Mouse (Mus musculus) kidney, adult 2 months (tissue): ENCODE results near the gene Psmb8. TPM values are rescaled to one million over a fixed set of nuclear protein-coding genes. Genes with fewer than 3 reads are reported as not detected.
A peak's percentile ranks its signal among the peaks of the same experiment; 100 is the strongest.

ENCODE experiments used
- DNase-seq: peaks from one replicate; pipeline ENCODE4 v3.0.0; 2021
- H3K27ac ChIP-seq: fragments of 200-500 bp; 2 replicates; pipeline ENCODE4 v1.5.1; 2012; ENCODE audit warnings: low read depth, low read length, control low read depth, inconsistent platforms; ENCODE audit not compliant: insufficient read depth
- H3K27me3 ChIP-seq: fragments of 200-500 bp; replicated peaks from 2 replicates; pipeline ENCODE4 v1.6.1; 2012; ENCODE audit warnings: mild to moderate bottlenecking, moderate library complexity, low read length, inconsistent platforms; ENCODE audit not compliant: control insufficient read depth, insufficient read depth
- H3K36me3 ChIP-seq: fragments of 200-500 bp; 2 replicates; pipeline ENCODE4 v1.6.1; 2012; ENCODE audit warnings: mild to moderate bottlenecking, moderate library complexity, low read length, inconsistent platforms; ENCODE audit not compliant: control insufficient read depth, insufficient read depth
- H3K4me1 ChIP-seq: fragments of 200-500 bp; 2 replicates; pipeline ENCODE4 v1.6.1; 2011; ENCODE audit warnings: low read length; ENCODE audit not compliant: control insufficient read depth, insufficient read depth
- H3K4me3 ChIP-seq: fragments of 200-500 bp; 2 replicates; pipeline ENCODE4 v1.5.1; 2011; ENCODE audit warnings: mild to moderate bottlenecking, low read depth, low read length, control low read depth; ENCODE audit not compliant: insufficient read depth
- CTCF ChIP-seq: fragments of 200-500 bp; conservative IDR thresholded peaks from 2 replicates; pipeline ENCODE4 v1.5.1; 2011; ENCODE audit warnings: low read depth, mild to moderate bottlenecking, control low read depth, low read length, moderate library complexity, mixed read lengths; ENCODE audit not compliant: insufficient read depth, insufficient read length
- POLR2A ChIP-seq: fragments of 200-500 bp; IDR thresholded peaks from one replicate; pipeline ENCODE4 v1.6.1; 2011; ENCODE audit warnings: low read depth, low read length, control low read depth
- WGBS: fragments of 180-500 bp; shearing (Covaris S2); methylation state at CpG from one replicate; pipeline ENCODE4 v1.1.7; 2018; 5-methylcytosine and 5-hydroxymethylcytosine counted together
- polyA plus RNA-seq: library from polyadenylated mRNA; depleted of rRNA; stranded (reverse); fragments of >200 nt; gene quantifications from 2 replicates; pipeline ENCODE4 v1.2.3, GENCODE M21; 2012; rRNA removed

Psmb8 gene
- polyA plus RNA-seq, 1 experiment: 58.1 TPM

- Histone ChIP-seq H3K36me3 (no peaks in the 10 kb centered on the region), H3K4me1 (no peaks in the 10 kb centered on the region), H3K4me3 (no peak overlapping the region), H3K27ac (peak overlapping the region; percentile 93), H3K27me3 (no peaks in the 10 kb centered on the region)
- DNase-seq: peak; percentile 60
- WGBS: 17% methylated on average over 10 of the region's 10 CpGs
- no peak for TF ChIP-seq CTCF
These were observed 42.1 kb downstream of the Psmb8 start for GRCm38 (mm10) chr17:34239601-34240041.

DNA sequence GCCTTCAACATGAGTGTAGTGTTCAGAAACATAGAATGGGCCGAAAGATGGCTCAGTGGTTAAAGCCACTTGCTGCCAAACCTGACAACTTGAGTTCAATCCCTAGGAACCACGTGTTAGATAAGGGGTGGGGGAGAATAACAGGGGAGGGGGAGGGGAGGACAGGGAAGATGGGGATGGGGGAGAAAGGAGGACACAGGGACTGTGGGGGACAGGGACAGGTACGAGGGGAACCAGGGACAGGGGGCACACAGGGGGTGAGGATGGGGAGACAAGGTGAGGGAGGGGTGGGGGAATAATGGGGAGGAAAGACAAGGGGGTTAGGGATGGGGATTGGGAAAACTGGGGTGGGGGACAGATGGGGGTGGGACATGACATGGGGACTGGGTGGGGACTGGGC lies 42.8 kb downstream of the Psmb8 start:
- Histone ChIP-seq H3K36me3 (no peaks in the 10 kb centered on the region), H3K27me3 (no peaks in the 10 kb centered on the region), H3K27ac (peak overlapping the region; percentile 66; the same call in 1 of the 2 replicates), H3K4me3 (no peak overlapping the region), H3K4me1 (no peaks in the 10 kb centered on the region)
- no peak for DNase-seq
- 55% methylated on average over 3 of the region's 3 CpGs for WGBS
- TF ChIP-seq CTCF (no peak), POLR2A (no peak)

DNA sequence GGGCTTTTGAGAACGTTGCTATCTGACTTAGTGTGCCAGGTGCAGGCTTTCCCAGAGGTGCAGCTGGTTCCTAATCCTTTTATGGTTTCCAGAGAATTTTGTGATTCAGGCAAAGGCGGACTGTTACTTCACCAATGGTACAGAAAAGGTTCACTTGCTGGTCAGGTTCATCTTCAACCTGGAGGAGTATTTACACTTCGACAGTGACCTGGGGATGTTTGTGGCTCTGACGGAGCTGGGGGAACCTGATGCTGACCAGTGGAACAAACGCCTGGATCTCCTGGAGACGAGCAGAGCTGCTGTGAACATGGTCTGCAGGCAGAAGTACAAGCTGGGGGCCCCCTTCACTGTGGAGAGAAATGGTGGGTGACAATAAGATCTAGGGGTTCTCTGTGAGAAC lies 43.4 kb downstream of the Psmb8 start:
- no peak for DNase-seq
- Histone ChIP-seq H3K27ac (no peak overlapping the region), H3K4me3 (no peak overlapping the region), H3K27me3 (no peaks in the 10 kb centered on the region), H3K4me1 (no peaks in the 10 kb centered on the region), H3K36me3 (no peaks in the 10 kb centered on the region)
- TF ChIP-seq CTCF: no peak
- TF ChIP-seq POLR2A: no peak
- 74% methylated on average over 6 of the region's 6 CpGs for WGBS

DNA sequence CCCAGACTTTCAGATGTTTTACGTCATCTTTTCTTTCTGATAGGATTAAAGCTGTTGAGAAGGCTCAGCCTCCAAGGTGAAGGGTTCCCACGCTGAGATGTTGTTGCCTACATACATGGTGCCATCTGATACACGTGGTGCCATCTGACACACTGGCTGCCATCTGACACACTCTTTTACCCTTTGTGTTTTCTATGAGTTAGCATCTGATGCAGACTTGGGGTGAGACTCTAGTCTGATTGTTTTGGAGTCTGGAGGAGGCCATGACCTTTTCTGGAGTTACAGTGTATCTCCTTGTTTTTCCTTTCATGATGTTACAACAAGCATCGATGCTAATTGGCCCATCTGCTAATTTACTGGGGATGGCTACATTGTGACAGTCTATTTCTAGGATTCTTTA lies 47.1 kb downstream of the Psmb8 start:
- no peak overlapping the region for H3K27ac ChIP-seq
- 74% methylated on average over 4 of the region's 4 CpGs for WGBS
- DNase-seq: no peak
- peaks cover 1% of the 10 kb centered on the region; the same call in 1 of the 2 replicates for H3K27me3 ChIP-seq
- H3K4me3 ChIP-seq: no peak overlapping the region
- TF ChIP-seq CTCF (no peak), POLR2A (no peak)
- no peaks in the 10 kb centered on the region for H3K4me1 ChIP-seq
- no peaks in the 10 kb centered on the region for H3K36me3 ChIP-seq

GRCm38 (mm10) chr17:34247047-34247446 lies 49.5 kb downstream of the Psmb8 start:
- WGBS: 86% methylated on average over 3 of the region's 3 CpGs

GRCm38 (mm10) chr17:34248764-34249163 lies 51.2 kb downstream of the Psmb8 start:
- Histone ChIP-seq H3K4me3 (no peak overlapping the region), H3K4me1 (no peaks in the 10 kb centered on the region), H3K27me3 (peaks cover 1% of the 10 kb centered on the region; the same call in 1 of the 2 replicates), H3K36me3 (no peaks in the 10 kb centered on the region), H3K27ac (no peak overlapping the region)
- TF ChIP-seq POLR2A (no peak), CTCF (no peak)
- WGBS: 52% methylated on average over 2 of the region's 2 CpGs
- no peak for DNase-seq

More at GRCm38 (mm10) chr17:34247047-34247446, 49.5 kb downstream of the Psmb8 start:
- no peak for DNase-seq
- TF ChIP-seq POLR2A (no peak), CTCF (no peak)
- H3K27me3 ChIP-seq: peaks cover 1% of the 10 kb centered on the region; the same call in 1 of the 2 replicates
- no peak overlapping the region for H3K27ac ChIP-seq
- H3K4me1 ChIP-seq: no peaks in the 10 kb centered on the region
- no peaks in the 10 kb centered on the region for H3K36me3 ChIP-seq
- no peak overlapping the region for H3K4me3 ChIP-seq

DNA sequence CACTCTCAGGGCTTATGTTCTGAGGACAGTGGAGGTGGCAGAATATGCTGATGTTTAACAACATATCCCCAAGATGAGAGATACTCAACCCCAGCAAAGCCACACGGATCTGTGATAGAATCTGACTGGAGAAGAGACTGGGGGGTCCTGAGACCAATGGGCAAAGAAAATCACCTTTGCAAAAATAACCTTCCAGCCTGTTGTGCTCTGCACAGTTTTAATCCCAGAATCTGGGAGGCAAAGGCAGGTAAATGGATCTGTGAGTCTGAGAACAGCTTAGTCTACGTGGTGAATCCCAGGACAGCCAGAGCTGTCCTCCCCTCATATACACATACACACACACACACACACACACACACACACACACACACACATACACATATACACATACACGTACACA lies 51.8 kb downstream of the Psmb8 start:
- Histone ChIP-seq H3K4me1 (no peaks in the 10 kb centered on the region), H3K36me3 (no peaks in the 10 kb centered on the region), H3K4me3 (no peak overlapping the region), H3K27ac (no peak overlapping the region), H3K27me3 (peaks cover 1% of the 10 kb centered on the region; the same call in 1 of the 2 replicates)
- WGBS: 62% methylated on average over 3 of the region's 3 CpGs
- no peak for DNase-seq
- TF ChIP-seq CTCF (no peak), POLR2A (no peak)

GRCm38 (mm10) chr17:34249878-34250277 lies 52.4 kb downstream of the Psmb8 start:
- DNase-seq: peak; percentile 64
- no peak for TF ChIP-seq POLR2A
- peak; percentile 65 for TF ChIP-seq CTCF

More at GRCm38 (mm10) chr17:34249878-34250277, 52.4 kb downstream of the Psmb8 start:
- peaks cover 1% of the 10 kb centered on the region; the same call in 1 of the 2 replicates for H3K27me3 ChIP-seq
- H3K27ac ChIP-seq: no peak overlapping the region
- H3K4me1 ChIP-seq: no peaks in the 10 kb centered on the region
- no peaks in the 10 kb centered on the region for H3K36me3 ChIP-seq
- whole genome bisulfite sequencing: 19% methylated on average over 4 of the region's 4 CpGs
- H3K4me3 ChIP-seq: no peak overlapping the region

Other genes with a start within 250 kb of the Psmb8 start
- gene B3galt4, start 246.2 kb upstream of the Psmb8 start, polyA plus RNA-seq: 6.7 and 7.8 TPM in 2 replicates
- 54.2 and 60.5 TPM in 2 replicates for gene Vps52, start 241.9 kb upstream of the Psmb8 start, polyA plus RNA-seq
- gene Rps18, start 241.7 kb upstream of the Psmb8 start, polyA plus RNA-seq: 342 and 406 TPM in 2 replicates
- 1,162 and 1,255 TPM in 2 replicates for gene H2-K1, start 197.4 kb upstream of the Psmb8 start, polyA plus RNA-seq
- gene Ring1, start 173.0 kb upstream of the Psmb8 start, polyA plus RNA-seq: 30.4 and 36.3 TPM in 2 replicates
- 165 and 208 TPM in 2 replicates for gene H2-Ke6, start 169.7 kb upstream of the Psmb8 start, polyA plus RNA-seq
- 90.4 and 106 TPM in 2 replicates for gene Slc39a7, start 166.0 kb upstream of the Psmb8 start, polyA plus RNA-seq
- gene Rxrb, start 165.9 kb upstream of the Psmb8 start, polyA plus RNA-seq: 49.3 and 59.2 TPM in 2 replicates
- gene Col11a2, start 158.3 kb upstream of the Psmb8 start, polyA plus RNA-seq: 0.35 and 0.39 TPM in 2 replicates
- gene H2-Oa, start 105.4 kb upstream of the Psmb8 start, polyA plus RNA-seq: 3.1 and 8.5 TPM in 2 replicates
- gene H2-DMa, start 78.2 kb upstream of the Psmb8 start, polyA plus RNA-seq: 30.1 and 37.1 TPM in 2 replicates
- gene Brd2, start 75.1 kb upstream of the Psmb8 start, polyA plus RNA-seq: 110 and 117 TPM in 2 replicates
- gene H2-DMb2, start 54.4 kb upstream of the Psmb8 start, polyA plus RNA-seq: 3.2 and 15.6 TPM in 2 replicates
- 72.3 and 80.5 TPM in 2 replicates for gene H2-DMb1, start 44.6 kb upstream of the Psmb8 start, polyA plus RNA-seq
- 14.5 and 19.4 TPM in 2 replicates for gene Tap1, start 10.2 kb upstream of the Psmb8 start, polyA plus RNA-seq
- gene Psmb9, start 10.0 kb upstream of the Psmb8 start, polyA plus RNA-seq: 21.5 and 32.3 TPM in 2 replicates
- gene Tap2, start 5.8 kb downstream of the Psmb8 start, polyA plus RNA-seq: 25.0 and 29.2 TPM in 2 replicates
- 2.3 and 15.1 TPM in 2 replicates for gene H2-Ob, start 41.2 kb downstream of the Psmb8 start, polyA plus RNA-seq
- gene H2-Ab1, start 60.0 kb downstream of the Psmb8 start, polyA plus RNA-seq: 419 and 490 TPM in 2 replicates
- 192 and 298 TPM in 2 replicates for gene H2-Aa, start 90.1 kb downstream of the Psmb8 start, polyA plus RNA-seq
- 128 and 174 TPM in 2 replicates for gene H2-Eb1, start 108.1 kb downstream of the Psmb8 start, polyA plus RNA-seq
- 0.04 and 0.78 TPM in 2 replicates for gene H2-Eb2, start 127.9 kb downstream of the Psmb8 start, polyA plus RNA-seq
- gene Btnl2, start 157.1 kb downstream of the Psmb8 start, polyA plus RNA-seq: 0.03 and 0.11 TPM in 2 replicates
- not detected in 2 replicates for gene Btnl1, start 179.4 kb downstream of the Psmb8 start, polyA plus RNA-seq
- gene BC051142, start 201.1 kb downstream of the Psmb8 start, polyA plus RNA-seq: 0.22 and 1.3 TPM in 2 replicates